Mouse (Mus musculus) thymus, adult 2 months (tissue): ENCODE measurements around the gene Erp44.

Experiments
- CTCF ChIP-seq: fragments of 200-500 bp; IDR thresholded peaks from 2 replicates; pipeline ENCODE4 v1.5.1; 2012; ENCODE audit warnings: mild to moderate bottlenecking, control low read depth, low read length, moderate library complexity, borderline replicate concordance; ENCODE audit not compliant: control insufficient read depth, poor library complexity, insufficient read depth; ENCODE audit errors: extremely low read depth
- POLR2A ChIP-seq: fragments of 200-500 bp; IDR thresholded peaks from 2 replicates; pipeline ENCODE4 v1.6.1; 2012; ENCODE audit warnings: mild to moderate bottlenecking, low read length, control low read depth, moderate library complexity; ENCODE audit not compliant: control insufficient read depth, poor library complexity, insufficient read depth; ENCODE audit errors: extremely low read depth

GRCm38 (mm10) chr4:48316036-48316435 lies 36.7 kb upstream of the Erp44 start:
- no peak for TF ChIP-seq CTCF
- TF ChIP-seq POLR2A: no peak
